Mouse (Mus musculus): ENCODE data around the gene Tufm. TPM values are rescaled to one million over a fixed set of nuclear protein-coding genes. Genes with fewer than 3 reads are reported as not detected.

The Tufm gene
- total and polyA plus RNA-seq, 3 experiments, result 217 to 278 (median 239) TPM

DNA sequence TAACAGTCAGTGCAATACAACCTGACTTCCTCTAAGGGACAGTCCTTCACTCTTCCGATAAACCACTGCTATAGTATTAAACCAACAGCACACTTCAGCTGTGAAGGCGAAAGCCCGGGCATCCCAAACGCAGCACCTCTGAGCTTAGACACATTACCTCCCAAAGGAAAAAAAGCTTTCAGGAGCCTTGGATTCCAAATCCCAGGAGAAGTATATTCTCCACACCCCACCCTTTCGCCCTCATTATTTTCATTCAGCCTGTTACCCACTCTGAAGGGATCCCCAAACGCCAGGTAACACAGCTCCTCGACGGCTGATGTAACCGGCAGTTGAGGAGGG, 14.5 kb downstream of the Tufm start:
- no peak for DNase-seq

DNA sequence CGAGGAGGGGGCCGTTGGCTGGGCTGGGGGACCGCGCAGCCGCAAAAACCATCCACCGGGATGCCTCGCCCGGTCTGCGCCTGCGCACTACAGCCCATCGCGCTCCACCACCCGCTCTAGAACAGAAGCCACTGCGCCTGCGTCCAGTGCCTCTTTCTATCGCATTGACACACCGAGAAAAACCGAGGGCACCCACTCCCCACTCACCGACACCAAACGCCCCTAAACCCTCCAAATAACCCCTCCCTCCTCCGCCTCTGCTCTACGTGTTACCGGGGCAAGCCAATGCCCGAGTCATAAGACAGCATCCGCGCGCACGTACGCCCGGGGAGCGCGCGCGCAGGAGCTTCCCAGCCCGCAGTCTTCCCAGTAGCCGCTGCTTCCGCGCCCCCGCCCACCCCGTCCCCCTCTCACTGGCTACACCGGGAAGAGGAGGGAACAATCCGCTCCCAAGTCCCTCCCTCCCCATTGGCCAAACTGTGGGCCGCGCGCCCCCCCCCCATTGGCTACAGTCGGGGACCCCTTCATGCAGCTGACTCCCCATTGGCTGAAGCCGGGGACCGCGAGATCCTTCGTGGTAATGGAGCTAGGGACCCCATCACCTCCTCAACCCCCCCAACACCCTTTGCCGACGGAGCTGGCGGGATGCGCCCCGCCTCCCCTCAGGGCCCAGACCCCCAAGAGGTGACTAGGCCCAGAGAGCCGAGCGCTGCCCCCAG, 15.0 kb downstream of the Tufm start:
- peak; percentile 95 for DNase-seq

DNA sequence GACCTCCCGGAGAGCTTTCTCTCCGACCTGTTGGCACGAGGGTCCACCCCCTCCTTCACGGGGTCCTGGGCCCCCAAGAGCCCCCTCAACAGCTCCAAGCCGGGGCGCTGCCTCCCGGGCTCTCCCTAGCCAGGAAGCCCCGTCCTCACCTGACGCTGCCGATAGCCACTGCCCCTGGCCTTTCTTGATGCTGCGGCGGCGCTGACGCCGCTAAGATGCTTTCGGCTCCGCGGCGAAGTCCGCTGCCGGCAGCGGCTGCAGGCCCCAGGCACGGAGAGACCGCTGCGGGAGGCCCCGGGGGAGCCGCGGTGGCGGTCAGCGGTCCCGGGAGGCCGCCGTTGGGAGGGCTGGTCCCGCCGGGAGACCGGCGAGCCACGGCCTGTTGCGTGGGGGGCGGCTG, 15.6 kb downstream of the Tufm start:
- DNase-seq, result no peak

DNA sequence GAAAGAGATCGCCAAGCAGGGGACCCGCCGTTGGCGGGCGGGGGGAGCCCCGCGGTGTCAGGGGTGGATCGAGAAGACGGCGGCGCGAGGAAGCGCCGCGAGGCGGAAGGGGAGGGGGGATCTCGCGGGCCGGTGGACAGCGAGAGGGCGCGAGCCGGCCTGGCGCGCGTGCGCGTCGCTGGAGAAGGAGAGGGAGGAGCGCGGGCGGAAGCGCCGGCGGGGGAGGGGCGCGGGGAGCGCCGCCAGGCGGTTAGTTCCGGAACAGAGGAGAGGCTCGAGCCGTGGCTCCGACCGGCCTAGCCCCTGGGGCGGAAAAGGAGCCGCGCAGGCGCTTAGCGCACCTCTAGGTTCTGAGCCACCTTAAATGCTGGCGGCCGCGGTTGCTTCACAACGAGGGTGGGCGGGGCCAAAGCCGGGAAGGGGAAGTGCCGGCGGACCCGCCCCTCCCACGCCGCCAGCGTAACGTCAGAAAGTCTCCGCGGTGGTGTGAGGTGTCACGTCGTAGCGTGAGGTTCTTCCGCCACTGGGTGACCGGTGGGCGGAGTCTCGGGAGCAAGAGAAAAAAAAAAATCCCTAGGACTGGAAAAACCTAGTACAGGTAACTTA, 16.2 kb downstream of the Tufm start, which contains the start of gene Atxn2l:
Atxn2l (minus strand) TSS at position 165 of the 606 bp plus-strand sequence.
- peak; percentile 100 for DNase-seq

DNA sequence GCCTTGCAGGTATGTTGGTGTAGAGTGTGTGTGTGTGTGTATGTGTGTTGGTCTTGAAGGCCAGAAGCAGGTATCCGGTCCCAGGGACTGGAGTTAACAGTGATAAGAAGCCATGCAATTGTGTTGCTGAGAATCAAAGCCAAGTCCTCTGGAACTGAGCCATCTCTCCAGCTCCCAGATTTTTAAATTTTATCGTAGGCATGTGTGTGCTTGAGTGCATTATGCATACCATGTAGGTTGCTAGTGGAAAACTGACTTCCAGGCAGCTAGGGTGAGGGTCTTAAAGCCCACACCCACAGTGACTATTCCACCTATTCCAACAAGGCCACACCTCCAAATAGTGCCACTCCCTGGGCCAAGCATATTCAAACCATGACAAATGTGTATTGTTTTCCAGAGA, 17.8 kb downstream of the Tufm start:
- no peak for DNase-seq

DNA sequence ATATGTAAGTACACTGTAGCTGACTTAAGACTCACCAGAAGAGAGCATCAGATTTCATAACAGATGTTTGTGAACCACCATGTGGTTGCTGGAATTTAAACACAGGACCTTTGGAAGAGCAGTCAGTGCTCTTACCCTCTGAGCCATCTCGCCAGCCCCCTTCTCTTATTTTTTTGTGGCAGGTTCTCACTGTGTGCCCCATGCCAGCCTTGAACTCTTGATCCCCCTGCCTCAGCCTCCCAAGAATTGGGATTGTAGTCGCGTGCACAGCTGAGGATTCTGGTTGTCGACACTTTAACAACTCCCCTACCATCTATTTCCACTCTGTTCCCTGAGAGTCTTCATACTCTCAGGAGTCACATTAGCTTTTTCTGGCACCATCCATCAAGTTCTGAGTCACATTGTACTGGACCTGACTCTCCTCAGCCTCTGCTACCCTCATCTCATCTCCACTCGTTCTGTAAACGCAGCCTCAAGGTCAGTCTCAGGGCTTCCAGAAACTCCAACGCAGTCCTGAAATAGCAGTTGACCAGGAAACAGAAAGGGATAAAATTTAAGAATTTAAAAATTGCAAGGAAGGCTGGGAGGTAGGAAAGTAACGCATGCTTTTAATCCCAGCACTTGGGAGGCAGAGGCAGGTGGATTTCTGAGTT, 20.1 kb downstream of the Tufm start:
- DNase-seq, result peak; percentile 70

DNA sequence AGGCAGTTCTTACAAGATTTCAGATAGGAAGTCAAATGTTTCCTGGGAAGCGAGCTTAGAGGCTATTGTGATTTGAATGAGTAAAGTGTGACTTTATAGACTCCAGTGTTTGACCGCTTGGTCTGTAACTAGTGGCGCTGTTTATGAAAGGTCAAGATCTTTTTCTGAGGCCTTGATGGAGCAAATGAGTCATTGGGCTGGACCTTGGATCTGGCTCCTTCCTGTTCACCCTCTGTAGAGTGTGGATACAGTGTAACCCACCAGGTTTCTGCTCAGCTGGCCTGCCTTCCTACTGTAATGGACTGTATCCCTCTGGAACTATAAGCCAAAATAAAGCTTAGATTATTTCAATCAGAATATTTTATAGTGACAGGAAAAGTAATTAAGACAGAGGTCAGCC, 24.1 kb downstream of the Tufm start:
- DNase-seq, result peak; percentile 78

DNA sequence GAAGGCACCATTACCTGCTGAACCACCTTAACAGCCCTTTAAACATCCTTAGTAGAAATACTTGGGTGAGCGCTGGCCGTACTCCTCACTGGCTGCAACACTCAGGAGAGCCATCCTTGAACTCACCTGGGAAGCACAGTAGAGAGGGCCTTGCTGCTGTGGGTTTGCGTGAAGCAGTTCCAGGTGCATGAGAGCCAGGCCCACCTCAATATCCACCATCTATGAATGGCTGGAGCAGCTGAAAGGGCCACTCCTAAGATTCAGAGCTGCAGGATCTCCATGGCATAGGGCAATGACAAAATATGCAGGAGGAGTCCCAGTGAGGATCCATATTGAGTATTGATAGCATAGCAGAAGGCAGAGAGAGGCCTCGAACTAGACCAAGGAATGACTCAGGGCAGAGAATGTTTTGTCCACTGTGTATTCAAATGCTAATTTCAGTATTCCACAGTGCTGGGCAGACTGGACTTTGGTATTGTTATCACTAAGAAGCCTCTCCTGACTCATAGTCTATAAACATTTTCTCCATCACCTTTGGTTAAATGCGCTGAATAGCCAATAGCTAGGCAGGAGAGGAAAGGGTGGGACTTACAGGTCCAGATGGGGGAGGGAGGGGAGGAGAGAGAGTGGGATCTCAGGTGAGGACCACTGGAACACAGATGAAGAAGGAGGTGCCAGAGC, 31.2 kb downstream of the Tufm start:
- no peak for DNase-seq

DNA sequence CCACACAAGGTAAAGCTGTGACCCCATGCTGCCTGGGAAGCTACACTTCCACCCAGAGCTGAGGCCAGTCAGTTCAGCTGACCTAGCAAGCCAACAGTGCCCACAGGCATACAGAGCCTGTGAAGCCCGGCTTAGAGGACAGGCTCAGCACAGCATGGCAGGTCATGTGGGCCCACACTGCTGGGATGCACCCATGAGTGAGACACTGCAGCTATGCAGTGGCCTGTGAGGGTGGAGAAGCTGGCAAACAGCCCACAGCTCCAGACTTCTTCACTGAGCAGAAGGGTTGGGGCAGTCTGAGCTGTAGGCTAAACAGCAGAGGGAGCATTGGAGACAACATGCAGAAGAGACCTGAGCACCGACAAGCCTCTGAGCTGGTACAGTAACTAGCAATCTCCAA, 32.4 kb downstream of the Tufm start:
- DNase-seq, result peak; percentile 30

DNA sequence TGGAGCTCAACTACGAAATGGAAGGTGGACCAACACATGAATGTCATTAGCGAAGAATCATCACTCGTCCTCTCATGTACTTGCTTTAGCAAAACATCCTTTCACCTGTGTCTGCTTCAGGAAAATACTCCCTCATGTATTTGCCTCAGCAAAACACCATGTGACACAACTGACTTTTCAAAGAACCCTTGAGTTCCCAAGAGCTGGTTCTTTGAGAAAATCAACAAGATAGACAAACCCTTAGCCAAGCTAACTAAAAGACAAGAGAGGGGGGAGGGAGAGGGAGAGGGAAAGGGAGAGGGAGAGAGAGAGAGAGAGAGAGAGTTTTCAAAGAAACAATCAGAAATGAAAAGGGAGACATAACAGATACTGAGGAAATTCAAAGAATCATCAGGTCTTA, 36.2 kb downstream of the Tufm start:
- DNase-seq, result no peak

DNA sequence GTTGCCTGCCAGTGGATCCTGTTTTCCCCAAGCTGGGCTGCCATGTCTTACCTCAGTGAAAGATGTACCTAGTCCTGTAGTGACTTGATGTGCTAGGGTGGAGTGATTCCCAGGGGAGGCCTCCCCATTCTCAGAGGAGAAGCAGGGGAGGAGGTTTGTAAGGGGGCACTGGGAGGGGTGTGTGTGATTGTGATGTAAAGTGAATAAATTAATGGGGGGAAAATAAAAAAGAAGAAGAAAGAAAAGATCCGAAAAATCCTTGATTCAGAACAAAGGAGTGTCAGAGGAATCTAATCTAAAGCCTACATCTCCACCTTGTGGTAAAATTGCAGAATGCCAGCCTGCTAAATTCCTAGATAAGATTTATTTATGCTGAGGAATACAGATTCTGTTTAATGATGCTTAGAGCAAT, 41.0 kb downstream of the Tufm start:
- DNase-seq, result no peak

DNA sequence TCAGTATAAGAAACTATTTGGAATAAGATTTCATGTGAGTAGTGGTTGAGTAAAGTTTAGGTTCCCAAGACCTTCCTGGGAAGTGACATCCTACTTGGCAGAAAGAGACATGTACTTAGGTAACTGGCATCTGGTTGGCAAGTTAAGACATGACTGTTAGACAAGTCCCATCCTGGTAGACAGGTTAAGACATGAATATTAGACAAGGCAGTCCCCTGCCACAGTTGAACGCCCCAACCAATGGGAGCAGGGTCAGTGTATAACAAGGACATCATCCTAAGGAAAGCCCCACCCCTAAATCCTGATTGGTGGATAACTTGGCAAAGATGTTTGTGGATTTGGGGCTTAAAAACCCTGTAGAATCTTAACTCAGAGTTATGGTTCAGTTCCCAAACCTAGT, 46.3 kb downstream of the Tufm start:
- no peak for DNase-seq

DNA sequence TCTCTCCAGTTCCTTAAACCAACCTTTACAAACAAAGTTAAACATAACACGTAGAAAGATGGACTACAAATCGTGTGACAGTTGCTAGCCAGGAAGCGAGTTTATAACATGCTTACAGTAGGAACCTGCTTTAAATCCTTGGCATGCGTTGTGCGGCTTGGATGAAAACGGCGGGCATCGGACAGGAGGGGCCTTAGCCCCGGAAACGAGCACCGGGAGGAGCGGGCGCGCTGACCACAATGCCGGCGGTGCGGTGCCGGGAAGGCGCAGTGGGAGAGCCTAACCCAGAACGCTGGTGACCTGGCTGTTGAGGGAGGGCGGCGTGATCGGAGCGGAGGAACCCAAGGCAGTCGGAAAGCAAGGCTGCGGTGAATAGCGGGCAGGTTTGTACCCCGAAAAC, 48.6 kb downstream of the Tufm start:
- DNase-seq, result peak; percentile 40

DNA sequence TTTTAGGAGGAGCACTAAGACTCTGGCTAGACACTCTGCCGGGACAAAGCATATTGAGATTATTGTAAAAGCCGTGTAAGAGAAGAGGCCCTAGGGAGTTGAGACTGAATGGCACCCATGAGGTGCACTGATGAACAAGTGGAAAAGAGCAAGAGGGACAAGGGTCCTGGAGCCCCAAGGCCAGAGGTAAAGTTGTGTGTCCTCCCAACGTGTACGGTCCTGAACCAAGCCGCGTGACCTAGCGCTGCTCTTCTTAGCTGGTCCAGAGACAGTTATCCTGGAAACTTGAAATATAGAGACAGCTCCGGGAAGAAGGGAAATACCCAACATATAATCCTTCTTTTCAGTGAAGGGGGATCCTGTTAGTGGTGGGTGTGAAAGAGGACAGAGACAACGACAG, 49.3 kb downstream of the Tufm start:
- DNase-seq, result no peak

DNA sequence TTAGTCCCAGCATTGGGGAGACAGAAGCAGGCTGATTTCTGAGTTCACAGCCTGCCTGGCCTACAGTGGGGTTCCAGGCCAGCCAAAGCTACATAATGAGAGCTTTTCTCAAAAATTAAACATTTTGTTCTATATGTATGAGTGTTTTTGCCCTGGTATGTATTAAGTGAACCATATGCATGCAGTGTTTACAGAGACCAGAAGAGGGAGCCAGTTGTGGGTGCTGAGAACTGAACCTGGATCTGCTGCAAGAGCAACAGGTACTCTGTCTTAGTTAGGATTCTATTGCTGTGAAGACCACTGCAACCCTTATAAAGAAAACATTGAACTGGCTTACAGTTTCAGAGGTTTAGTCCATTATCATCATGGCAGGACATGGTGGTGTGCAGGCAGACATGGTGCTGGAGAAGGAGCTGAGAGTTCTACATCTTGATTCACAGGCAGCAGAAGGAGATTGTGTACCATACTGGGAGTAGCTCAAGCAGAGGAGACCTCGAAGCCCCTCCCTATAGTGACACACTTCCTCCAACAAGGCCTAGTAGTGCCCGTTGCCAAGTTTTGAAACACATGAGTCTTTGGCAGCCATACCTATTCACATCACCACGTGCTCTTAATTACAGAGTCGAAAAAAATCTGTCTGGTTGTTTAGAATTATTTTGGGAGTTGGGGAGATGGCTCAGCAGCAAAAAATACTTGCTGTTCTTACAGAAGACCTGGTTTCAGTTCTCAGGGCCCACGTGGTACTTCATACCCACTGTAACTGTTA, 50.8 kb downstream of the Tufm start:
- no peak for DNase-seq

Other genes with a start within 250 kb of the Tufm start
- 10 to 100 TPM; 32.4 to 91.1 TPM for gene Sbk1, start 214.7 kb upstream of the Tufm start, total RNA-seq (2021)
- gene Sbk1, start 214.7 kb upstream of the Tufm start, polyA plus RNA-seq (2012; rRNA removed), result 112 and 178 TPM in 2 replicates
- 1 to 10 TPM in 1 of 2 experiments, under 1 TPM in 1; 0.43 to 1.1 TPM for gene Lat, start 117.8 kb upstream of the Tufm start, total RNA-seq (2021)
- 1.2 and 2.0 TPM in 2 replicates for gene Lat, start 117.8 kb upstream of the Tufm start, polyA plus RNA-seq (2012; rRNA removed)
- gene Spns1, start 109.9 kb upstream of the Tufm start, total RNA-seq (2021), result 10 to 100 TPM; 31.3 to 39.0 TPM
- gene Spns1, start 109.9 kb upstream of the Tufm start, polyA plus RNA-seq (2012; rRNA removed), result 223 and 234 TPM in 2 replicates
- gene Nfatc2ip, start 90.6 kb upstream of the Tufm start, total RNA-seq (2021), result 1 to 10 TPM; 5.6 to 8.2 TPM
- 4.9 and 5.4 TPM in 2 replicates for gene Nfatc2ip, start 90.6 kb upstream of the Tufm start, polyA plus RNA-seq (2012; rRNA removed)
- under 1 TPM; 0.24 to 0.29 TPM for gene Cd19, start 72.5 kb upstream of the Tufm start, total RNA-seq (2021)
- 0.50 and 0.73 TPM in 2 replicates for gene Cd19, start 72.5 kb upstream of the Tufm start, polyA plus RNA-seq (2012; rRNA removed)
- gene Rabep2, start 58.6 kb upstream of the Tufm start, total RNA-seq (2021), result 10 to 100 TPM; 39.5 to 73.6 TPM
- 55.5 and 69.8 TPM in 2 replicates for gene Rabep2, start 58.6 kb upstream of the Tufm start, polyA plus RNA-seq (2012; rRNA removed)
- gene Atp2a1, start 24.3 kb upstream of the Tufm start, total RNA-seq (2021), result not detected
- not detected in 2 replicates for gene Atp2a1, start 24.3 kb upstream of the Tufm start, polyA plus RNA-seq (2012; rRNA removed)
- 10 to 100 TPM; 54.4 to 61.2 TPM for gene Sh2b1, start 11.9 kb upstream of the Tufm start, total RNA-seq (2021)
- gene Sh2b1, start 11.9 kb upstream of the Tufm start, polyA plus RNA-seq (2012; rRNA removed), result 90.7 and 93.9 TPM in 2 replicates
- gene Atxn2l, start 16.1 kb downstream of the Tufm start, total RNA-seq (2021), result 100 to 1,000 TPM in 1 of 2 experiments, 10 to 100 TPM in 1; 83.7 to 108 TPM
- 454 and 474 TPM in 2 replicates for gene Atxn2l, start 16.1 kb downstream of the Tufm start, polyA plus RNA-seq (2012; rRNA removed)
- 100 to 1,000 TPM; 236 to 240 TPM for gene Eif3c, start 79.0 kb downstream of the Tufm start, total RNA-seq (2021)
- 97.2 and 133 TPM in 2 replicates for gene Eif3c, start 79.0 kb downstream of the Tufm start, polyA plus RNA-seq (2012; rRNA removed)
- gene Apobr, start 97.6 kb downstream of the Tufm start, total RNA-seq (2021), result 1 to 10 TPM; 2.0 to 4.7 TPM
- 5.3 and 7.5 TPM in 2 replicates for gene Apobr, start 97.6 kb downstream of the Tufm start, polyA plus RNA-seq (2012; rRNA removed)
- gene Cln3, start 98.5 kb downstream of the Tufm start, total RNA-seq (2021), result 10 to 100 TPM; 33.2 to 47.4 TPM
- 52.8 and 56.1 TPM in 2 replicates for gene Cln3, start 98.5 kb downstream of the Tufm start, polyA plus RNA-seq (2012; rRNA removed)
- gene Il27, start 107.6 kb downstream of the Tufm start, total RNA-seq (2021), result not detected
- 0.13 and 0.19 TPM in 2 replicates for gene Il27, start 107.6 kb downstream of the Tufm start, polyA plus RNA-seq (2012; rRNA removed)
- gene Nupr1, start 143.5 kb downstream of the Tufm start, total RNA-seq (2021), result 10 to 100 TPM; 22.9 to 26.3 TPM
- 2.8 and 4.4 TPM in 2 replicates for gene Nupr1, start 143.5 kb downstream of the Tufm start, polyA plus RNA-seq (2012; rRNA removed)
- 10 to 100 TPM; 39.9 to 49.7 TPM for gene Sgf29, start 161.9 kb downstream of the Tufm start, total RNA-seq (2021)
- 64.5 and 74.4 TPM in 2 replicates for gene Sgf29, start 161.9 kb downstream of the Tufm start, polyA plus RNA-seq (2012; rRNA removed)
- 10 to 100 TPM; 48.1 to 52.7 TPM for gene Sult1a1, start 189.1 kb downstream of the Tufm start, total RNA-seq (2021)
- gene Sult1a1, start 189.1 kb downstream of the Tufm start, polyA plus RNA-seq (2012; rRNA removed), result 29.3 and 34.3 TPM in 2 replicates
- 100 to 1,000 TPM; 101 to 104 TPM for gene Bola2, start 208.0 kb downstream of the Tufm start, total RNA-seq (2021)
- 44.1 and 48.7 TPM in 2 replicates for gene Bola2, start 208.0 kb downstream of the Tufm start, polyA plus RNA-seq (2012; rRNA removed)
- gene Slx1b, start 208.4 kb downstream of the Tufm start, total RNA-seq (2021), result 10 to 100 TPM; 11.3 to 13.5 TPM
- gene Slx1b, start 208.4 kb downstream of the Tufm start, polyA plus RNA-seq (2012; rRNA removed), result 35.0 and 35.7 TPM in 2 replicates
- 10 to 100 TPM; 11.6 to 24.3 TPM for gene Coro1a, start 220.4 kb downstream of the Tufm start, total RNA-seq (2021)
- 49.5 and 67.1 TPM in 2 replicates for gene Coro1a, start 220.4 kb downstream of the Tufm start, polyA plus RNA-seq (2012; rRNA removed)